Mouse (Mus musculus) lung, adult 18-20 months (tissue): ENCODE data around the gene Ide.
"Not testable (repeated sequence)": the region's sequence is repeated elsewhere in the genome, so short reads cannot be mapped to it uniquely, and the experiment has no call there.

Source experiments
- DNase-seq, 2 experiments: peaks; one replicate each; pipeline ENCODE4 v3.0.0; 2022; ENCODE audit warnings: mixed read lengths in 2 of 2

The Ide gene

DNA sequence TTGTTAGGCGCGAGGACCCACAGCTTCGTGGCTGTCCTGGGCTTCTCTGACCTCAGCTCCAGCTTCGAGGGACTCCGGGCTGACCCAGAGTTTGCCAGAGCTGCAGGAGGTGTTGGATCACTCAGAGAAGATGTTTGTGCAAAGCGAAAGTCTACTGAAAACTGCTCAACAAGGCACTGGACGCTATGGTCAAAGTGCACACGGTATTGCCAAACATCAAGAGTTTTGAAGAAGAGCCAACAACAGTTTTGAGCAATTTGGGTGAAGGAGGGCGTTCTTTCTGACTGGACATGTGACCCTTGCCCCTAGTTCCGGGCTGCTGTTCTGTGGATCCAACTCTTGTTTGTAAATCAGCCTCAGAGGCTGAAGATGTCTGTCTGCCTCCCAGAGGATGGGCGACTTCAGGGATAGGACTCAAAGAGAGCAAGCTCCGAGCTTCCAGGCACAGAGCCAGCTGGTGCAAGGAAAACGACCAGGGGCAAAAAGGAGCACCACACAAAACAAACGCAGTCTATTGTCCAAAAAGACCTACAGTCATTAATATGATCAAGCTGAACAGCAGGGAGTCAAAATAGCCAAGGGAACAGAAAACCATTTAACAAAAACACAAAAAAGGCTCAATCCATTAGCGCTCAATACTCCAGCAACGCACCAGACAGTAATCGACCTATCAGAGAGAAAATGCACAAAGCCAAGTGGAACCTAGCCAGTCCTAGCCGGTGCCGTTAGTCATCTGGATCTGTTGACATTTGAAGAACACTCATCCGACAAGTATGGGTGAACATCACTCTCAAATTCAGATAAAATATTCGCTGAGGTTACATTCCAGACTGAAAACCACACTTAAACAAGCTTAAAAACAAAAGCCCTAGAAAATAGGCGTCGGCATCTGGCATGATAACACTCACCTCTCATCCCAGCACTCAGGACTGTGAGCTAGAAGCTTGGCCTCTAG is 73.4 kb downstream of the Ide start:
- DNase-seq, result peak; percentile 59 to 70

GRCm38 (mm10) chr19:37263566-37263942 is 74.1 kb downstream of the Ide start:
- DNase-seq, result peak; percentile 27 to 32

GRCm38 (mm10) chr19:37262389-37262788 is 75.3 kb downstream of the Ide start:
- peak in 1 of 2 experiments; percentile 19 for DNase-seq

- DNase-seq, result no peak
These were observed 82.3 kb downstream of the Ide start for GRCm38 (mm10) chr19:37255321-37255720.

GRCm38 (mm10) chr19:37252104-37252503 is 85.5 kb downstream of the Ide start:
- DNase-seq, result no peak

- DNase-seq, result no peak
These were observed 89.5 kb downstream of the Ide start for GRCm38 (mm10) chr19:37248199-37248598.

- DNase-seq, result no peak
These were observed 90.8 kb downstream of the Ide start for GRCm38 (mm10) chr19:37246859-37247258.

GRCm38 (mm10) chr19:37242707-37243106 is 94.9 kb downstream of the Ide start:
- DNase-seq, result no peak

DNA sequence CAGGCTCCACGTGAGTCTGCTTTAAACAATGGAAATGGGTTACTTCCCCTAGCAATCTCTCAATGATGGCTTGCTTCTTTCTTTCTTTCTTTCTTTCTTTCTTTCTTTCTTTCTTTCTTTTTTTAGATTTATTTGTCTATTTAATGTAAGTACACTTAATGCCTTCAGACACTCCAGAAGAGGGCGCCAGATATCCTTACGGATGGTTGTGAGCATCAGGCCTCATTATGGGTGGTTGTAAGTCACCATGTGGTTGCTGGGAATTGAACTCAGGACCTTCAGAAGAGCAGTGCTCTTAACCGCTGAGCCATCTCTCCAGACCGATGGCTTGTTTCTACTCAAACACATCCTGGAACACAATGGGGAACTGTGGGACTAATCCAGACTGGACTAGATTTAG is 96.5 kb downstream of the Ide start:
- DNase-seq, result no peak

DNA sequence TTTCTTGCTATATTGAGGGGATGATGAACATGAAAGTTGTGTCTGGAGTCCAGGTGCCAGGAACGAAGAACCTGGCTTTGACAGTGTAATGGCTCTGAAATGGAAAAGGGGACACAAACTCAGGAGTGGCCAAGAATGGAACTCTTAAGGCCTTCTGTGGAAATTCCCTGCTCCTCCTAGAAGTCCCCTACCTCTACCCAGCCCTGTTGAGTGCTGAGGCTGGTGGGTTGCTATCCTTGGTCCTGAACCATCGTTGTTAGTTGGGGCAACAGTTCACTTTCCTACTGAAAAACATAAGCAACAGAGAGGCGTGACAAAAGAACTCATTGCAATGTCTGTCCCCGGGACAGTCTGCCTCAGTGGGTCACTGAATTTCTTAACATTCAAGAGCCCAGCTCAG is 98.6 kb downstream of the Ide start:
- DNase-seq, result no peak

DNA sequence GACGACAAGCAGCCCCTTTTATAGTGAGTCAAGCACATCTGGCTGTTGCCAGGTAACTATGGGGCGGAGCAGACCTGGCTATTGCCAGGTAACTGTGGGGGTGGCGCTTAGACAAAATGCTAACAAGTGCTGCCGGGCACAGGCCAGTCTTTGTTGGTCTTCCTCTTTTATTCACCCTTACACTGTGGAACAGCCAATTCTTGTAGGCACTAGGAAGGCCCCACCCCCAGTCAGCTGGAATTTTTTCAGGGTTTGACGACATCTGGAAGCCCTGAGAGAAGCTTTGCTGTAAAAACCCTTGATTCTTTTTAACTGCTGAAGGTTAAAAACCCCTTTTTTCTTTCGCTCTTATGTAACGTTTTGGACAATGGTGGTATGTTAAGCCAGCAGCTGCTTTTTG is 99.0 kb downstream of the Ide start:
- peak; percentile 36 to 55 for DNase-seq

DNA sequence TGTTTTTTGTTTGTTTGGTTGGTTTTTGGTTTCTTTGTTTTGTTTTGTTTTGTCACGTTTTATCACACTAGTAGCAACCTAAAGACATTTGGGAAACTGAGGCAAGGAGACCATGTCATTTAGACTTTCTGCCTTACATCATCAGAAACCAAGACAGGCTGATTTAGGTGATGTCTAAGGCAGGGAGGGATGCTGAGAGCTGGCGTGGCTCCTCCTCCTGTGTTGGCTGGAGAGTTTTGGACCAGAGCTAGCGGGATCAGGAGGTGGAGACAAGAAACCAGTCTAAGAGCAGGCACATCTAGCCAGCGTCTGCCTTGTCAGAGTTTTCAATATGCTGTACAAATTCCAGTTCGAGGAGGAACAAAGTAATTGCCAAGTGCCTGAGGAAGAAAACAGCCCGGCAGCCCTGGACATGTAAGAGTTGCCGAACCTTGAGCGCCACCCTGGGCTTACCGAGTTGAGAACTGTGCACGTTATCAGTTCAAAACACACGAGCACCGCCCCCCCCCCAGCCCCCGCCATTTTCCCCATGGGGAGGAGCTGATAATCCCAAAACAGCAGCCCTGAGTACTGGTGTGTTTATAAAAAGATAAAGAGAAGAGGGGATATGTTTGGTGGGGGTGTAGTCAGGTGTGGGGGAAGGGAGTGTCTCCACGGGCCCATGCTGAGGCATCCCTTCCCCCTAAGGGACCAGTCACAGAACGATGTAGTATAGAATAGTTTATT is 99.8 kb downstream of the Ide start:
- DNase-seq, result no peak

GRCm38 (mm10) chr19:37237306-37237705 is 100.3 kb downstream of the Ide start:
- no peak for DNase-seq

DNA sequence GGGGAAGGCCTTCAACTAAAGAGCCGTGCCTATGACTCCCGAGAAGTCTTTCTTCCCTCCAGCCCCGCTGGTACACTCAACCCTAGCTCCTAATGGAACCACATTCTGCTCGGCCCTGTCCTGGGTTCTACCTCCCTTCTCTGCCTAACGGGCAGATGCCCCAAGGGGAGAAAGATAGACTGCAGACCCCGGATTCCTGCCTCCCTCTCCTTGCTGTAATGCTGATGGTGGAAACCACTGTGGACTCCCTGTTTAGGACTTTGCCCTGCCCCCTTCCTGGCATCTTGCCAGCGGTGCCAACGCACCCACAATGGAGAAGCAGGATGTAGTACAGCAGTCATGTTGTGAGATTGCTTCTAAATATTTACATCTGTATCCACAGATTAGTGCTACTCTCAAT is 101.8 kb downstream of the Ide start:
- DNase-seq, result peak in 1 of 2 experiments; percentile 39

DNA sequence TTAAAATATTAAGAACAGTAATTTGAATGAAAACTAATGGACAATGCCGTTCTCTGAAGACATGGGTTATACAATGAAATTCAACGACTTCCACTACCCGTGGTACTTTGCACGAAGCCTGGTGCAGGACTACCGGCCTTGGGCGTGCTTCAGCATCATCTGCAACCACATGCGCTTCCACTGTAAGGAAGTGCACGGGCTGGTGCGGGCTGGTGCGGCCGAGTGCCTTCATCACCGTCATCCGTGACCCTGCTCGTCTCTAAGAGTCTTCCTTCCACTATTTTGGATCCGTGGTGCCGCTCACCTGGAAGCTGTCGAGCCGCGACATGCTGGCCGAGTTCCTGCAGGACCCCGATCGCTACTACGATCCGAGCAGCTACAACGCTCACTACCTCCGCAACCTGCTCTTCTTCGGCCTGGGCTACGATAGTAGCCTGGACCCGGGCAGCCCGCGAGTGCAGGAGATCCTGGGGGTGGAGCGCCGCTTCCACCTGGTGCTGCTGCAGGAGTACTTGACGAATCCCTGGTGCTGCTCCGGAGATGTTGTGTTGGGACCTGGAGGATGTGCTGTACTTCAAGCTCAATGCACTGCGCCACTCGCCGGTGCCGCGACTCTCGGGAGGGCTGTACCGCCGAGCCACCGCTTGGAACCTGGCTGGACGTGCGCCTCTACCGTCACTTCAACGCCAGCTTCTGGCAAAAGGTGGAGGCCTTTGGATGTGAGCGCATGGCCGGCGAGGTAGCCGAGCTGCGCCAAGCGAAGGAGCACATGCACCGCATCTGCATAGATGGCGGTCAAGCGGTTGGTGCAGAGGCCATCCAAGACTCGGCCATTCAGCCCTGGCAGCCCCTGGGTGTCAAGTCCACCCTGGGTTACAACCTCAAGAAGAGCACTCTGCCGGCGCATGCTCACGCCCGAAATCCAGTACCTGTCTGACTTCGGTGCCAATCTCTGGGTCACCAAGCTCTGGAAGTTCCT is 103.8 kb downstream of the Ide start:
- no peak for DNase-seq

- not testable (repeated sequence) for DNase-seq
These were observed 105.1 kb downstream of the Ide start for GRCm38 (mm10) chr19:37232598-37232997.

- DNase-seq, result no peak
These were observed 112.3 kb downstream of the Ide start for GRCm38 (mm10) chr19:37225197-37225862.
